Mouse (Mus musculus) liver, postnatal 0 days (tissue): ENCODE data around the gene Helt. TPM values are rescaled to one million over a fixed set of nuclear protein-coding genes. Genes with fewer than 3 reads are reported as not detected.
A peak's percentile ranks its signal among the peaks of the same experiment; 100 is the strongest.

Source experiments
- ATAC-seq: fragments of 200-750 bp; cut with Nextera tagmentation; 2 replicates; pipeline ENCODE4 v1.8.0; 2017; ENCODE audit warnings: mild to moderate bottlenecking, moderate library complexity
- DNase-seq: peaks from one replicate; pipeline ENCODE4 v3.0.0-alpha.2; 2016
- H3K27ac ChIP-seq: fragments of 300-500 bp; sonication (generic); 2 replicates; pipeline ENCODE4 v1.5.1; 2014; ENCODE audit warnings: antibody characterized with exemption, moderate library complexity, mild to moderate bottlenecking, low read depth
- H3K27me3 ChIP-seq: fragments of 300-500 bp; sonication (generic); 2 replicates; pipeline ENCODE4 v1.6.1; 2014; ENCODE audit warnings: low read length, control low read depth, mixed read lengths; ENCODE audit not compliant: insufficient read depth
- H3K36me3 ChIP-seq: fragments of 300-500 bp; sonication (generic); replicated peaks from 2 replicates; pipeline ENCODE4 v1.6.1; 2014; ENCODE audit warnings: mild to moderate bottlenecking, control low read depth, low read length, moderate library complexity, mixed read lengths; ENCODE audit not compliant: insufficient read depth
- H3K4me1 ChIP-seq: fragments of 300-500 bp; sonication (generic); 2 replicates; pipeline ENCODE4 v1.6.1; 2014; ENCODE audit warnings: antibody characterized with exemption, mild to moderate bottlenecking, control low read depth; ENCODE audit not compliant: insufficient read depth
- H3K4me2 ChIP-seq: fragments of 300-500 bp; sonication (generic); 2 replicates; pipeline ENCODE4 v1.6.1; 2014; ENCODE audit warnings: low read depth, mild to moderate bottlenecking, low read length, moderate library complexity, mixed read lengths
- H3K4me3 ChIP-seq: fragments of 300-500 bp; sonication (generic); 2 replicates; pipeline ENCODE4 v1.5.1; 2014; ENCODE audit warnings: low read depth, low read length
- H3K9ac ChIP-seq: fragments of 300-500 bp; sonication (generic); replicated peaks from 2 replicates; pipeline ENCODE4 v1.6.1; 2014; ENCODE audit warnings: mild to moderate bottlenecking, moderate library complexity
- H3K9me3 ChIP-seq: fragments of 300-500 bp; sonication (generic); 2 replicates; pipeline ENCODE4 v1.6.1; 2016; ENCODE audit warnings: mild to moderate bottlenecking, control low read depth, low read length, mixed read lengths
- CTCF ChIP-seq: sonication (generic); IDR thresholded peaks from 2 replicates; pipeline ENCODE4 v1.5.1; 2016; ENCODE audit warnings: antibody characterized with exemption, low read depth
- EP300 ChIP-seq: IDR thresholded peaks from 2 replicates; pipeline ENCODE4 v1.6.1; 2016; ENCODE audit warnings: antibody characterized with exemption, low read depth, mild to moderate bottlenecking
- WGBS: fragments of 180-500 bp; shearing (Covaris S2); extraction: QIAGEN DNeasy Blood & Tissue Kit; methylation state at CpG from one replicate; pipeline ENCODE4 v1.1.7; 2014; ENCODE audit not compliant: insufficient replicate concordance; 5-methylcytosine and 5-hydroxymethylcytosine counted together
- polyA plus RNA-seq: library from polyadenylated mRNA; unstranded; fragments of >200 nt; fragmentation: Nextera tagmentation; extraction: Ambion mirVana; gene quantifications from 2 replicates; pipeline ENCODE4 v1.2.1, GENCODE M21; 2015

Helt gene
- polyA plus RNA-seq, 1 experiment from 2014 or later: not detected

DNA sequence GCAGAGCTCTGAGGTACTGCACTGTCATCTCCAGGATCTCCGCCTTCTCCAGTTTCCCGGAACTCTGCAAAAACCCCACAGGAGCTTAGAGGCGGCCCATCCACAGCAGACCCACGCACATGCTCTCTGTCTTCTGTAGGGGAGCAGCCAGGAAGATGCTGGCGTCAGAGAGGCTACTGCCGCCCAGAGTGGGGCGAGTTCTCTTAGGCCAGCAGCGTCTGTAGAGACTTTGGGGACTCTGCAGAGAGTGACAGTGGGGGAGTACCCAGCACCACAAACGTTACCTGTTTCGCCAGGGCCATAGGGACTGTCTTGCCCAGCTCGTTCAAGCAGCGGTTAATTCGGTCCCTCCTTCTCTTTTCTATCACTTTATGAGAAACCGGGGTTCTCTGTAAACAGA, 1.3 kb downstream of the Helt start:
- 4% methylated on average over 14 of the region's 14 CpGs for WGBS
- ATAC-seq: no peak
- H3K27me3 ChIP-seq: peaks cover 87% of the 10 kb centered on the region

DNA sequence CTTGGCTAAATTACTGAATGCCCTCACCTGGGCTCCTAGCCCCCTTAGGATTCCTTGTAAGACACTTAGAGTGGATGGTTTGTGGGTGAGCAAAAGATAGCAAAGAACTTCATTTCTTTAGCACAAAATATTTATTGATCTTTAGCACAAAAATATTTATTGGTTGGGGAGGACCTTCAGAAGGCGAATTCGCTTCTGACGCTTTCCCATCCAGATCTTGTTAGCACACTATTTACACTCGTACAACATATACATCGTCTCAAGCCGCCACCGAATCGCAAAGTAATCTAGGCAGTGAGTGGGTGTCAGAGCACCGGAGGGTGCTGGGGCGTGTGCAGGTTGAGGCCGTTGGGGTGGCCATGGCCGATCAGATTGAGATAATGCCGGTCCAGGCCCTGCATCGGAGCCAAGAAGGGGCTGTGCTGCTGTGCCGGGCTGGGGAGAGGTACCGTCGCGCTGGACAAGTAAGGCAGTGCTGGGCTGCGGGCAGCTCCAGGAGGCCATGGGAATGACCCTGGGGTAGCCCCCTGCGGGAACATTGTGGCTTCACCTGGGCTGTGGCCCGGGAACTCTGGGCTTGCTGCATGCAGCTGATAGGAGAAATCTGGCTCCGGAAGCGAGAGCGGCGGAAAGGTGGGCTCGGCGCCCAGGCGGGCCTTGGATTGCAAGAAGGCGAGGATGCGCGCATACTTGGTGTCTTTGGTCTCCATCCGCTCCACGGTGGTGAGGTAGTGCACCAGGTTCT, 2.4 kb downstream of the Helt start:
- Histone ChIP-seq H3K9ac (no peak overlapping the region), H3K27me3 (peaks cover 79% of the 10 kb centered on the region), H3K4me2 (no peak overlapping the region), H3K9me3 (no peaks in the 10 kb centered on the region), H3K36me3 (no peaks in the 10 kb centered on the region), H3K4me3 (no peak overlapping the region), H3K4me1 (no peaks in the 10 kb centered on the region), H3K27ac (no peak overlapping the region)
- WGBS: 5% methylated on average over 33 of the region's 33 CpGs
- ATAC-seq (no peak), DNase-seq (peak; percentile 13)
- TF ChIP-seq CTCF: no peak
- no peak for TF ChIP-seq EP300

More for the DNA sequence above, 1.3 kb downstream of the Helt start:
- TF ChIP-seq CTCF (no peak), EP300 (no peak)
- no peak for DNase-seq
- Histone ChIP-seq H3K27ac (no peak overlapping the region), H3K36me3 (no peaks in the 10 kb centered on the region), H3K4me3 (no peak overlapping the region), H3K9me3 (no peaks in the 10 kb centered on the region), H3K9ac (no peak overlapping the region), H3K4me2 (no peak overlapping the region), H3K4me1 (no peaks in the 10 kb centered on the region)

DNA sequence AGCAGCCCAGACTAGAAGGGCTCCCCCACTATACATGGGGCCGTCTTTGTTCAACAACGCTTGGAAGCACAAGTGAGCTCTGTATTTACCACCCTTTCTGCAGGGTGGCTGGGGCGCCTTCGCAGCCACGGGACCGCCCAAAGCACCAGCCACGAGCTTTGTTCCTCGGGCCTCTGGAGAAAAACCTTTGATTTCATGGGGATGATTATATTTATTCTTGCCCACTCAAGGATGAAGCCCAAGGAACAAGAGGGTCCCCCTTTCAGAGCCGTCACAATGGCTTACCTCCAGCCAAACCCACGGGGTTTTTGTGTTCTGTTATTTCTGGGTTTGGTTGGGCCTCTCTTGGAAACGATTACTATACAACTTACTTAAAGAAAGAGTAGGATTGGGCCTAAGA, 5.2 kb downstream of the Helt start:
- H3K4me2 ChIP-seq: no peak overlapping the region
- TF ChIP-seq EP300 (no peak), CTCF (no peak)
- H3K9me3 ChIP-seq: no peaks in the 10 kb centered on the region
- no peak overlapping the region for H3K27ac ChIP-seq
- ATAC-seq (no peak), DNase-seq (no peak)
- H3K9ac ChIP-seq: no peak overlapping the region
- WGBS: 36% methylated on average over 11 of the region's 11 CpGs
- H3K27me3 ChIP-seq: peaks cover 50% of the 10 kb centered on the region
- no peak overlapping the region for H3K4me3 ChIP-seq
- no peaks in the 10 kb centered on the region for H3K36me3 ChIP-seq
- no peaks in the 10 kb centered on the region for H3K4me1 ChIP-seq

DNA sequence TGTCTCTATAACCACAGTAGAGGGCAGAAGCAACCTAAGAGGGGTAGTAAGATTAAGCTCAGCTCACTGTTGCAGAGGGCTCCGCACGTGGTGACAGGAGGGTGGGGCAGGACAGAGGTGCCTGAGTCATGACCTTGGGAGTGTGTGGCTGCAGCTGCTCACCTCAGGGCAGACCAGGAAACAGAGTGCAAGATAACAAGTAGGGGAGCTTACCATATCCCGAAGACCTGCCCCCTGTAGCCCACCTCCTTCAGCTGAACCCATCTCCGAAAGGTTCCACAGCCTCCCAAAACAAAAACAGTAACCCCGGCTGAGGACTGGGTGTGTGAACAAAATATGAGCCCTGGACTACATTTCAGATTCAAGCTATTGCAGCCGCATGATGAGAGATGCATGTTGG, 6.5 kb downstream of the Helt start:
- H3K27me3 ChIP-seq: peaks cover 38% of the 10 kb centered on the region
- ATAC-seq (no peak), DNase-seq (no peak)
- H3K9ac ChIP-seq: no peak overlapping the region
- H3K4me2 ChIP-seq: no peak overlapping the region
- TF ChIP-seq EP300 (no peak), CTCF (no peak)
- no peaks in the 10 kb centered on the region for H3K36me3 ChIP-seq
- no peaks in the 10 kb centered on the region for H3K4me1 ChIP-seq
- no peak overlapping the region for H3K4me3 ChIP-seq
- H3K27ac ChIP-seq: no peak overlapping the region
- WGBS: 72% methylated on average over 6 of the region's 6 CpGs
- H3K9me3 ChIP-seq: no peaks in the 10 kb centered on the region

DNA sequence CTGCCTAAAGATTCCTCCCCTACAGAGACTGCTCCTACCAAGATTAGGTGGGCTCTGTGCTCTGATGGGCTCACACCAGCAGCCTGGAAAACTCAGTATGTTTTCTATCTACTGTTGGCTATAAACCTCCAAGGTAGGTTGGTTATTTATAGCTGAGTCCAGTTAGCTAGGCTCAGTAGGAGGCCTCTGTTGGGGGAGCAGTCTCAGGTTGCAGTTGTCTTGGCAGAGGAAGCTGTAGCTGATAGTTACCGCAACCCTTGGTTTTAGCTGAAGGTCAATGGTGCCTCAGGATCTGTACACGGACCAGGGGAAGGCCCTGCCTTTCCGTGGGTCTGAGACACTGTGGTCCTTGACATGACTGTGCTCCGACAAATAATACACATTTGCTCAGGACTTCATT, 8.5 kb downstream of the Helt start:
- Histone ChIP-seq H3K36me3 (no peaks in the 10 kb centered on the region), H3K27ac (no peak overlapping the region), H3K9me3 (no peaks in the 10 kb centered on the region), H3K27me3 (peaks cover 17% of the 10 kb centered on the region; the same call in 1 of the 2 replicates), H3K4me1 (no peaks in the 10 kb centered on the region), H3K9ac (no peak overlapping the region), H3K4me3 (no peak overlapping the region), H3K4me2 (no peak overlapping the region)
- DNase-seq: no peak
- no peak for TF ChIP-seq CTCF
- no peak for TF ChIP-seq EP300
- no peak for ATAC-seq
- WGBS: 68% methylated on average over 4 of the region's 4 CpGs

DNA sequence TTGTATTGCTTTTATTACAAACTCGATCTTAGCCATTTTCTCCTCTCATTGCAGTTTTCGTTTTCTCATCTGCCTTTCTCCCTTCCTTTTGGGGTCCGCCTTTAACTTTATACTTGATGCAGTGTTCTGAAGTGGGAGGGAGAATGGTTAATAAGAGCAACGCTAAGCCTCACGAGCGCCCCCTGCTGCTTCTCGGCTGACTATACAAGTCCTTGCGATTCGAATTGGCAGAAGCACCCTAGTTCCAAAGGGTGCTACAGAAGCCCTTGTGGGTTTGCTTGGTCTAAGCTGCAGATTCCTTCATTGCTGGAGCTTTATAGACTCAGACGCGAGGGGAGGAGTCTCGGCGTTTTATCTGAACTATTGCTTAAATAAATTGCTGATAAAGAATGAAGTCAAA, 12.9 kb downstream of the Helt start:
- Histone ChIP-seq H3K4me1 (no peaks in the 10 kb centered on the region), H3K27ac (no peak overlapping the region), H3K27me3 (no peaks in the 10 kb centered on the region), H3K9me3 (no peaks in the 10 kb centered on the region), H3K4me2 (no peak overlapping the region), H3K36me3 (no peaks in the 10 kb centered on the region), H3K9ac (no peak overlapping the region), H3K4me3 (no peak overlapping the region)
- ATAC-seq (no peak), DNase-seq (peak; percentile 77)
- TF ChIP-seq CTCF: peak; percentile 83
- TF ChIP-seq EP300: no peak
- 9% methylated on average over 13 of the region's 13 CpGs for WGBS
